Mouse (Mus musculus): ENCODE measurements around the gene Mpg. TPM values are rescaled to one million over a fixed set of nuclear protein-coding genes. Genes with fewer than 3 reads are reported as not detected.

Gene Mpg
- polyA plus RNA-seq, 1 experiment, result 10.4 TPM

GRCm38 (mm10) chr11:32194626-32195025, 31.7 kb upstream of the Mpg start:
- Histone ChIP-seq H3K4me1 (ENCODE audit: control insufficient read depth, insufficient read depth, insufficient read length) (peaks cover 10% of the 10 kb centered on the region), H3K27ac (ENCODE audit: insufficient read depth, low read length) (no peak overlapping the region), H3K27me3 (ENCODE audit: control insufficient read depth, insufficient read depth, low read length) (no peaks in the 10 kb centered on the region), H3K36me3 (ENCODE audit: control insufficient read depth, insufficient read depth, low read length) (no peaks in the 10 kb centered on the region), H3K4me3 (ENCODE audit: extremely low read depth, insufficient read depth, insufficient read length) (no peak overlapping the region)
- 91% methylated on average over 5 of the region's 5 CpGs for WGBS
- DNase-seq (ENCODE audit: low read depth in 1 of 2, low spot score in 2 of 2), result no peak
- TF ChIP-seq POLR2A (IDR thresholded peaks at IDR 0.05; ENCODE audit: low read depth, low read length), result no peak
- no peak for TF ChIP-seq CTCF (IDR thresholded peaks at IDR 0.05; ENCODE audit: extremely low read depth, insufficient read depth, insufficient read length, insufficient replicate concordance)

- no peak for DNase-seq (ENCODE audit: low read depth in 1 of 2, low spot score in 2 of 2)
Observed at GRCm38 (mm10) chr11:32195867-32196540, 30.3 kb upstream of the Mpg start.

GRCm38 (mm10) chr11:32196727-32197126, 29.6 kb upstream of the Mpg start:
- Histone ChIP-seq H3K27ac (ENCODE audit: insufficient read depth, low read length) (no peak overlapping the region), H3K36me3 (ENCODE audit: control insufficient read depth, insufficient read depth, low read length) (no peaks in the 10 kb centered on the region), H3K27me3 (ENCODE audit: control insufficient read depth, insufficient read depth, low read length) (no peaks in the 10 kb centered on the region), H3K4me1 (ENCODE audit: control insufficient read depth, insufficient read depth, insufficient read length) (peaks cover 14% of the 10 kb centered on the region), H3K4me3 (ENCODE audit: extremely low read depth, insufficient read depth, insufficient read length) (no peak overlapping the region)
- TF ChIP-seq POLR2A (IDR thresholded peaks at IDR 0.05; ENCODE audit: low read depth, low read length), result no peak
- no peak for TF ChIP-seq CTCF (IDR thresholded peaks at IDR 0.05; ENCODE audit: extremely low read depth, insufficient read depth, insufficient read length, insufficient replicate concordance)
- 82% methylated on average over 6 of the region's 6 CpGs for WGBS
- DNase-seq (ENCODE audit: low read depth in 1 of 2, low spot score in 2 of 2), result no peak

More at GRCm38 (mm10) chr11:32195867-32196540, 30.3 kb upstream of the Mpg start:
- H3K4me3 ChIP-seq (ENCODE audit: extremely low read depth, insufficient read depth, insufficient read length), result no peak overlapping the region
- peak overlapping the region; percentile 47 for H3K27ac ChIP-seq (ENCODE audit: insufficient read depth, low read length)
- no peaks in the 10 kb centered on the region for H3K36me3 ChIP-seq (ENCODE audit: control insufficient read depth, insufficient read depth, low read length)
- H3K4me1 ChIP-seq (ENCODE audit: control insufficient read depth, insufficient read depth, insufficient read length), result peaks cover 14% of the 10 kb centered on the region
- H3K27me3 ChIP-seq (ENCODE audit: control insufficient read depth, insufficient read depth, low read length), result no peaks in the 10 kb centered on the region
- 29% methylated on average over 11 of the region's 11 CpGs for WGBS
- no peak for TF ChIP-seq CTCF (IDR thresholded peaks at IDR 0.05; ENCODE audit: extremely low read depth, insufficient read depth, insufficient read length, insufficient replicate concordance)
- TF ChIP-seq POLR2A (IDR thresholded peaks at IDR 0.05; ENCODE audit: low read depth, low read length), result no peak

DNA sequence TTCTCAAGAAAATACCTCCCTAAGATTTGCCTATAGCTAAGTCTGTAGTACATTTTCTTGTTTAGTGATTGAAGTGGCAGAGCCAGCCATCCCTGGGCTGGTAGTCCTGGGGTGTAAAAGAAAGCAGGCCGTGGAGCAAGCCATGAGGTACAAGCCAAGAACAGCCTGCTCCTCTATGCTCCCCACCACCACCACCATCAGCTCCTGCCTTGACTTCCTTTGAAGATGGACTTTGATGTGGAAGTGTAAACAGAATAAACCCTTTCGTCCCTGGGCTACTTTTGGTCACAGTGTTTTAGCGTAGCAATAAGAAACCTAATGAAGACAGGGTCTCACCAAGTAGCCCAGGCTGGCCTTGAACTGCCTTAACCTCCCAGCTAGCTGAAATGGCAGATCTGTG, 28.5 kb upstream of the Mpg start:
- Histone ChIP-seq H3K4me1 (ENCODE audit: control insufficient read depth, insufficient read depth, insufficient read length) (peaks cover 14% of the 10 kb centered on the region), H3K27me3 (ENCODE audit: control insufficient read depth, insufficient read depth, low read length) (no peaks in the 10 kb centered on the region), H3K4me3 (ENCODE audit: extremely low read depth, insufficient read depth, insufficient read length) (no peak overlapping the region), H3K36me3 (ENCODE audit: control insufficient read depth, insufficient read depth, low read length) (no peaks in the 10 kb centered on the region), H3K27ac (ENCODE audit: insufficient read depth, low read length) (no peak overlapping the region)
- 74% methylated on average over 3 of the region's 3 CpGs for WGBS
- no peak for TF ChIP-seq CTCF (IDR thresholded peaks at IDR 0.05; ENCODE audit: extremely low read depth, insufficient read depth, insufficient read length, insufficient replicate concordance)
- TF ChIP-seq POLR2A (IDR thresholded peaks at IDR 0.05; ENCODE audit: low read depth, low read length), result no peak
- DNase-seq (ENCODE audit: low read depth in 1 of 2, low spot score in 2 of 2), result no peak

DNA sequence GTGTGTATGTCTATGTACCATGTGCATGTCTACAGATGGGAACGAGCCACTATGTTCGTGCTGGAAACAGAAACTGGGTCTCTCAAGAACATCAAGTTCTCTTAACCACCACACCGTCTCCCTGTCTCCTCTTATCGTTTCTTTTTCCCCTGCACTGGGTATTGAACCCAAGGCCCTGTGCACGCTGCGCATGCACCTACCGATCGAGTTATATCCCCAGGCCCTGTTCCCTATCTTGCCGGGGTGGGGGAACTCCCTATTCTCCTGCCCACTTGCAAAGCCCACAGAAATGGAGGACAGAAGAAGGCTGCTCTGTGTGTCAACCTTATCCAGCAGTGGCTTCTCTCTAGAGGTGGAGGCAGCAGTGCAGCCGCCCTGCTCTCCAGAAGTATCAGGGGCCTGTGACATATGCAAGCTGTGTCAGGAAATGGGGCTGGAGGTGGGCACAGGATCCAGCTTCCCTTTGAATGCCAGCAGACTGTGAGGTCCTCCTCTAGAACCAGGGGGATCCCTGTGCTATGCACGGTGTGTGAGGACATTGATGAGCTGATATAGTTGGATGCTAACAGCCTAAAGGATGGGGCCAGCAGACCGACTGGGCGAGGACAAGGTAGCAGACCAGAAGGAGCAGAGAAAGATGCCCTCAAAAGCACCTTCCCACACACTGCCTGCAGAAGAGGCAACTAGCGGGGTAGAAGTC, 27.9 kb upstream of the Mpg start:
- 67% methylated on average over 14 of the region's 14 CpGs for whole genome bisulfite sequencing
- H3K27ac ChIP-seq (ENCODE audit: insufficient read depth, low read length), result no peak overlapping the region
- H3K27me3 ChIP-seq (ENCODE audit: control insufficient read depth, insufficient read depth, low read length), result no peaks in the 10 kb centered on the region
- no peaks in the 10 kb centered on the region for H3K36me3 ChIP-seq (ENCODE audit: control insufficient read depth, insufficient read depth, low read length)
- H3K4me1 ChIP-seq (ENCODE audit: control insufficient read depth, insufficient read depth, insufficient read length), result peaks cover 14% of the 10 kb centered on the region
- TF ChIP-seq CTCF (IDR thresholded peaks at IDR 0.05; ENCODE audit: extremely low read depth, insufficient read depth, insufficient read length, insufficient replicate concordance), result no peak
- TF ChIP-seq POLR2A (IDR thresholded peaks at IDR 0.05; ENCODE audit: low read depth, low read length), result no peak
- peak overlapping the region; percentile 27; the same call in 1 of the 2 replicates for H3K4me3 ChIP-seq (ENCODE audit: extremely low read depth, insufficient read depth, insufficient read length)
- no peak for DNase-seq (ENCODE audit: low read depth in 1 of 2, low spot score in 2 of 2)

- H3K36me3 ChIP-seq (ENCODE audit: control insufficient read depth, insufficient read depth, low read length), result no peaks in the 10 kb centered on the region
- no peak for DNase-seq (ENCODE audit: low read depth in 1 of 2, low spot score in 2 of 2)
- H3K4me3 ChIP-seq (ENCODE audit: extremely low read depth, insufficient read depth, insufficient read length), result peak overlapping the region; percentile 54
- H3K4me1 ChIP-seq (ENCODE audit: control insufficient read depth, insufficient read depth, insufficient read length), result peaks cover 14% of the 10 kb centered on the region
- H3K27ac ChIP-seq (ENCODE audit: insufficient read depth, low read length), result no peak overlapping the region
- no peaks in the 10 kb centered on the region for H3K27me3 ChIP-seq (ENCODE audit: control insufficient read depth, insufficient read depth, low read length)
- 38% methylated on average over 6 of the region's 6 CpGs for WGBS
- no peak for TF ChIP-seq CTCF (IDR thresholded peaks at IDR 0.05; ENCODE audit: extremely low read depth, insufficient read depth, insufficient read length, insufficient replicate concordance)
- TF ChIP-seq POLR2A (IDR thresholded peaks at IDR 0.05; ENCODE audit: low read depth, low read length), result no peak
Observed at GRCm38 (mm10) chr11:32199230-32199629, 27.1 kb upstream of the Mpg start.

Measured in spleen, adult 2 months (tissue).